Mouse (Mus musculus): ENCODE results near the gene Ankrd50. TPM values are rescaled to one million over a fixed set of nuclear protein-coding genes. Genes with fewer than 3 reads are reported as not detected.

Ankrd50 gene
- polyA plus RNA-seq, 1 experiment: 47.3 TPM

DNA sequence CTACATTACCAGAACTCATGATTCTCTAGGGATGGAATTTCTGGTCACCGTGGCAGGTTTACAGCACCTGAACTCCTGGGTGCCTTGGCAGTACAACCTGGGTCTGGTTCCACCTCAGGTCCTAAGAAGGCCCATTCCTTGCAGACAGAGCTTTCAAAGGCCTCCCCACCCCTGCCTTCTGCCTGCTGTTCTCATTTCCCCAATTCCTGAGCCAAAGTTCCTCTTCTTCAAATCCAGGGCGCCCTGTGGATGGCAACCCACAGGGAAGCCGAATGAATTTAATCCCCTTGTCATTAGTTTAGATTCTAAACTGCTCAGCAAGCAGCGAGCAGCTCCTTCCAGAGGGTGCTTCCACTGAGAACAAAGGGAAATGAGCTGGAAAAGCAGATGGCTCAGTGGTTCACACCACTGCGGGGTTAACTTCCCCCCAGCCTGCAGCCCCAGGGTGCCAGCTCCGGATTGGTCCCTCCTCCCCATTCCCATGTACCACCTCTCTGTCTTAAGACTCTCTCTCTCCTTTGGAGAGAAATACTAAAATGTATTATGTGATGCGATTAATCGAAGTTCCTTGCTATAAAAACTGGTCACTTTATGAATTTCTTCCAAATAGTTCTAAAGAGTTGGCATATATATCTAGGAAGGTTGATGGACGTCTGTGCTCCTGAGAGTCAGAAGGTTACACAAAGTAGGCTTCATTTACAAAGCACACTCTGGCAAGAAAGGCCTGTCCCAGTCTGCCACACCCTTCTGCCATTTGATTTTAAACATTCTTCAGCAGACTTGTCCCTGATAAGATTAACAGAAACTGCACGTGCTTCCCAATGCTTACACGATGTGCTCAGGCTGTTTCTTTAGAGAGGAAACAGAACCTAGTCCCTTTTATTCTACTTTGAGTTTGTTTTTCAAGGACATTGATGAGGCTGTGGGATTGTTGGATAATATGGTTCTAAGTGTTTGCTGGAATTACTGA is 50.9 kb downstream of the Ankrd50 start:
- no peak overlapping the region for H3K9ac ChIP-seq (ENCODE audit: low read depth, poor library complexity, severe bottlenecking)
- H3K4me3 ChIP-seq (ENCODE audit: low read depth, low read length): no peak overlapping the region
- H3K36me3 ChIP-seq (ENCODE audit: control insufficient read depth, insufficient read depth, low read length, poor library complexity, severe bottlenecking): no peaks in the 10 kb centered on the region
- H3K9me3 ChIP-seq (replicated peaks; ENCODE audit: control insufficient read depth, insufficient read depth, low read length, poor library complexity, severe bottlenecking): no peaks in the 10 kb centered on the region
- TF ChIP-seq CTCF (IDR thresholded peaks at IDR 0.05; ENCODE audit: low read depth, low read length) (no peak), EP300 (IDR thresholded peaks at IDR 0.05; ENCODE audit: insufficient read depth, low read depth, low read length) (no peak), POLR2A (IDR thresholded peaks at IDR 0.05; ENCODE audit: insufficient read depth, low read length) (no peak)
- H3K4me1 ChIP-seq (ENCODE audit: control insufficient read depth, insufficient read depth, low read length): no peaks in the 10 kb centered on the region
- H3K27me3 ChIP-seq (ENCODE audit: control insufficient read depth, insufficient read depth, low read length, poor library complexity, severe bottlenecking): no peaks in the 10 kb centered on the region
- no peak overlapping the region for H3K27ac ChIP-seq (ENCODE audit: insufficient read depth, low read length)

DNA sequence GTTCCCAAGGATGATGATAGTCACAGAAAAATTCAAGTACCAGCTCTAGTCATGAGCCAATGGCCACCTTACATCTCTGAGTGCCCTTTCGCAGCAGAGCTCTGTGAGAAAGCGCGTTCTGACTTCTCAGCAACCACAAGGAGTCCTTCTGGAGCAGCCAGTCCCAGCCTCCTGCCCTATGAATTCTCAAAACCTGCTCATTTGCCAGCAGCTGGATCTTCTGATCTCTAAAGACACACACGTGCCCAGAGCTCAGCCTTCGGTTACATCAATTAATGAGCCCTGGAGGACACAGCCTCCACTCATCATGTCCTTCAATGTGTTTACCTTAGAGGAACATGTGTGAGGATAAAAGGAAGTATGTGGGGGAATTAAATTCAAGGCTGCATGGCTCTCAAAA is 53.2 kb downstream of the Ankrd50 start:
- Histone ChIP-seq H3K4me3 (ENCODE audit: low read depth, low read length) (no peak overlapping the region), H3K36me3 (ENCODE audit: control insufficient read depth, insufficient read depth, low read length, poor library complexity, severe bottlenecking) (no peaks in the 10 kb centered on the region), H3K27me3 (ENCODE audit: control insufficient read depth, insufficient read depth, low read length, poor library complexity, severe bottlenecking) (no peaks in the 10 kb centered on the region), H3K4me1 (ENCODE audit: control insufficient read depth, insufficient read depth, low read length) (no peaks in the 10 kb centered on the region), H3K9ac (ENCODE audit: low read depth, poor library complexity, severe bottlenecking) (no peak overlapping the region), H3K27ac (ENCODE audit: insufficient read depth, low read length) (no peak overlapping the region), H3K9me3 (replicated peaks; ENCODE audit: control insufficient read depth, insufficient read depth, low read length, poor library complexity, severe bottlenecking) (no peaks in the 10 kb centered on the region)
- TF ChIP-seq EP300 (IDR thresholded peaks at IDR 0.05; ENCODE audit: insufficient read depth, low read depth, low read length): no peak
- no peak for TF ChIP-seq POLR2A (IDR thresholded peaks at IDR 0.05; ENCODE audit: insufficient read depth, low read length)

DNA sequence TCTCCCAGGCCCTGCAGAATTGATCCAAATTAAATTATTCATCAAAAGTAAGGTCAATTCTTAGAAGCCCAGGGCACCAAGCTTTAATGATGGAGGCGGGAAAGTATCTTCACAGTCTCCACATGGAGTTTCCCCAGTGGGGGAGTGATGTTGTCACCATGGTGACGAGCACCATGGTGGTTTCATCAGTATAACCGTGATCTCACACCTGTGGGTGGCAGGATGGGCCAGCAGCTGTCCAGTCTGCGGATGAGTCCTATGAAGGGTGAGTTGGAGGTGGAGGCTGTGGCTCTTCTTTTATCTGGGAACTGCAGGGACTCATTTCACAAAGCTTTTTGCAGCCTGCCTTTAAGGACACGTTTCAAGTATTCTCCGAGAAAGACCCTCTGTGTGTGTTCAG is 53.6 kb downstream of the Ankrd50 start:
- no peak overlapping the region for H3K27ac ChIP-seq (ENCODE audit: insufficient read depth, low read length)
- no peak overlapping the region for H3K9ac ChIP-seq (ENCODE audit: low read depth, poor library complexity, severe bottlenecking)
- H3K36me3 ChIP-seq (ENCODE audit: control insufficient read depth, insufficient read depth, low read length, poor library complexity, severe bottlenecking): no peaks in the 10 kb centered on the region
- TF ChIP-seq CTCF (IDR thresholded peaks at IDR 0.05; ENCODE audit: low read depth, low read length) (no peak), POLR2A (IDR thresholded peaks at IDR 0.05; ENCODE audit: insufficient read depth, low read length) (no peak), EP300 (IDR thresholded peaks at IDR 0.05; ENCODE audit: insufficient read depth, low read depth, low read length) (no peak)
- no peaks in the 10 kb centered on the region for H3K27me3 ChIP-seq (ENCODE audit: control insufficient read depth, insufficient read depth, low read length, poor library complexity, severe bottlenecking)
- no peaks in the 10 kb centered on the region for H3K4me1 ChIP-seq (ENCODE audit: control insufficient read depth, insufficient read depth, low read length)
- no peaks in the 10 kb centered on the region for H3K9me3 ChIP-seq (replicated peaks; ENCODE audit: control insufficient read depth, insufficient read depth, low read length, poor library complexity, severe bottlenecking)
- no peak overlapping the region for H3K4me3 ChIP-seq (ENCODE audit: low read depth, low read length)

DNA sequence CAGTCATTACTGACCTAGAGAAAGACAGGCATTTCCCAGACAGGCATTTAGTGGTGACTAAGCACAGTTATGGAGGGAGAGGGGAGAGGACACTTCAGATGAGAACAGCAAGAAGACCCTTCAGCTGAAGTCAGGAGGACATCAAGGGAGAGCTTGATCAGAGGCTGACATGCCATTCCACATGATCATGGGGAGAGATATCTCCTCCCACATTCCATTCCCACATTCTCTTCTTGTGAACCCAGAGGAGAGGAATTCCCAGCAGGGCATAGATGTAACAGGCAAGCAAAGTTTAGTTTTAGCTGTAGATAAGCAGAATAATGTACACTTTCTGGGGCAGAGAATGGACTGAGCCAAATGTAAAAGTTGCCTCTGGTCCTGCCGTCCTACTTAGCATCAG is 57.4 kb downstream of the Ankrd50 start:
- H3K4me1 ChIP-seq (ENCODE audit: control insufficient read depth, insufficient read depth, low read length): no peaks in the 10 kb centered on the region
- no peaks in the 10 kb centered on the region for H3K9me3 ChIP-seq (replicated peaks; ENCODE audit: control insufficient read depth, insufficient read depth, low read length, poor library complexity, severe bottlenecking)
- TF ChIP-seq EP300 (IDR thresholded peaks at IDR 0.05; ENCODE audit: insufficient read depth, low read depth, low read length): no peak
- no peak for TF ChIP-seq POLR2A (IDR thresholded peaks at IDR 0.05; ENCODE audit: insufficient read depth, low read length)

DNA sequence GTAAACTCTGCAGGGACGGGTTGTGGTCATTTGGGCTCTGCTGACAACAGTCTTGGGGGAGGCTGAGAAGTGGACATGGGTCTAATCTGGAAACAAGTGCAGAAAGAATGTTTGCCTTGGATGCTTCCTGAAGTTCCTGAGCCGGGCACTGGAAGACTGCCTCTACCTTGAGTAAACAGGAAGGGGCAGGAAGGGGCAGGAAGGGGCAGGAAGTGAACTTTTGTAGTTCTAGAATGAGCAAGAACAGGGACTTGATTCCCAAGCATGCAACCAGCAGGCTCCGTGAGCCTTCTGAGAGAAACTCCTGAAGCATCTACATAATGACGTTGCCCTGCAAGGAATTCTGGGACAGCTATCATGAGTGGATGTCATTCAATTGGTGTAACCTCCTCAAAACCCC is 60.7 kb downstream of the Ankrd50 start:
- Histone ChIP-seq H3K27ac (ENCODE audit: insufficient read depth, low read length) (no peak overlapping the region), H3K36me3 (ENCODE audit: control insufficient read depth, insufficient read depth, low read length, poor library complexity, severe bottlenecking) (no peaks in the 10 kb centered on the region), H3K9me3 (replicated peaks; ENCODE audit: control insufficient read depth, insufficient read depth, low read length, poor library complexity, severe bottlenecking) (no peaks in the 10 kb centered on the region), H3K4me3 (ENCODE audit: low read depth, low read length) (no peak overlapping the region), H3K4me1 (ENCODE audit: control insufficient read depth, insufficient read depth, low read length) (no peaks in the 10 kb centered on the region), H3K9ac (ENCODE audit: low read depth, poor library complexity, severe bottlenecking) (no peak overlapping the region), H3K27me3 (ENCODE audit: control insufficient read depth, insufficient read depth, low read length, poor library complexity, severe bottlenecking) (no peaks in the 10 kb centered on the region)
- TF ChIP-seq CTCF (IDR thresholded peaks at IDR 0.05; ENCODE audit: low read depth, low read length) (no peak), EP300 (IDR thresholded peaks at IDR 0.05; ENCODE audit: insufficient read depth, low read depth, low read length) (no peak), POLR2A (IDR thresholded peaks at IDR 0.05; ENCODE audit: insufficient read depth, low read length) (no peak)

More for the DNA sequence above, 57.4 kb downstream of the Ankrd50 start:
- H3K27ac ChIP-seq (ENCODE audit: insufficient read depth, low read length): no peak overlapping the region
- H3K9ac ChIP-seq (ENCODE audit: low read depth, poor library complexity, severe bottlenecking): no peak overlapping the region
- H3K36me3 ChIP-seq (ENCODE audit: control insufficient read depth, insufficient read depth, low read length, poor library complexity, severe bottlenecking): no peaks in the 10 kb centered on the region
- H3K4me3 ChIP-seq (ENCODE audit: low read depth, low read length): no peak overlapping the region
- H3K27me3 ChIP-seq (ENCODE audit: control insufficient read depth, insufficient read depth, low read length, poor library complexity, severe bottlenecking): no peaks in the 10 kb centered on the region

GRCm38 (mm10) chr3:38419896-38420295 is 64.7 kb downstream of the Ankrd50 start:
- Histone ChIP-seq H3K9me3 (replicated peaks; ENCODE audit: control insufficient read depth, insufficient read depth, low read length, poor library complexity, severe bottlenecking) (no peaks in the 10 kb centered on the region), H3K27me3 (ENCODE audit: control insufficient read depth, insufficient read depth, low read length, poor library complexity, severe bottlenecking) (no peaks in the 10 kb centered on the region), H3K4me1 (ENCODE audit: control insufficient read depth, insufficient read depth, low read length) (no peaks in the 10 kb centered on the region), H3K4me3 (ENCODE audit: low read depth, low read length) (no peak overlapping the region), H3K27ac (ENCODE audit: insufficient read depth, low read length) (no peak overlapping the region), H3K9ac (ENCODE audit: low read depth, poor library complexity, severe bottlenecking) (no peak overlapping the region), H3K36me3 (ENCODE audit: control insufficient read depth, insufficient read depth, low read length, poor library complexity, severe bottlenecking) (no peaks in the 10 kb centered on the region)
- TF ChIP-seq EP300 (IDR thresholded peaks at IDR 0.05; ENCODE audit: insufficient read depth, low read depth, low read length) (no peak), POLR2A (IDR thresholded peaks at IDR 0.05; ENCODE audit: insufficient read depth, low read length) (no peak), CTCF (IDR thresholded peaks at IDR 0.05; ENCODE audit: low read depth, low read length) (no peak)

All from ES-Bruce4 (cell line).